Mouse (Mus musculus) CH12.LX (cell line): Measurements from ENCODE around the gene Samd1. TPM values are rescaled to one million over a fixed set of nuclear protein-coding genes. Genes with fewer than 3 reads are reported as not detected.

Experiments
- DNase-seq: peaks from one replicate; pipeline ENCODE4 v3.0.0-alpha.2; 2013; ENCODE audit errors: extremely low read depth
- H3K27ac ChIP-seq: 2 replicates; pipeline ENCODE4 v1.5.1; 2012; ENCODE audit warnings: low read depth, mild to moderate bottlenecking, control low read depth, moderate library complexity; ENCODE audit not compliant: insufficient read depth
- H3K27me3 ChIP-seq: replicated peaks from 2 replicates; pipeline ENCODE3; 2012; ENCODE audit warnings: inconsistent platforms
- H3K36me3 ChIP-seq, 2 experiments: replicated peaks in 1 of 2; 2 replicates each; pipeline versions ENCODE3 to v1.6.1; 2012; ENCODE audit warnings: inconsistent platforms in 1 of 2, low read length in 1 of 2, mild to moderate bottlenecking in 1 of 2, mixed read lengths in 1 of 2, moderate library complexity in 1 of 2; ENCODE audit not compliant: control insufficient read depth in 1 of 2, insufficient read depth in 1 of 2
- H3K4me1 ChIP-seq, 2 experiments: 2 replicates each; pipeline ENCODE4 v1.6.1; 2012; ENCODE audit warnings: inconsistent platforms in 1 of 2, moderate library complexity in 1 of 2; ENCODE audit not compliant: insufficient read depth in 2 of 2, control insufficient read depth in 1 of 2
- H3K4me2 ChIP-seq: 2 replicates; pipeline ENCODE4 v1.6.1; 2012; ENCODE audit warnings: low read depth, mild to moderate bottlenecking, control low read depth; ENCODE audit not compliant: poor library complexity, insufficient read depth, severe bottlenecking
- H3K4me3 ChIP-seq, 3 experiments: fragments of 150-350 bp in 1 of 3; sonication (generic) in 1 of 3; replicated peaks in 1 of 3; 2 replicates each; pipeline versions ENCODE3 to v1.5.1; 2011 to 2012; ENCODE audit warnings: low read depth in 2 of 3, low read length in 2 of 3, mild to moderate bottlenecking in 2 of 3, moderate library complexity in 2 of 3, control low read depth in 1 of 3, improper control_type of control experiment in 1 of 3, inconsistent platforms in 1 of 3, mixed read lengths in 1 of 3; ENCODE audit not compliant: poor library complexity in 1 of 3
- H3K79me2 ChIP-seq: replicated peaks from 2 replicates; pipeline ENCODE4 v1.6.1; 2012; ENCODE audit warnings: mild to moderate bottlenecking, moderate library complexity; ENCODE audit not compliant: control insufficient read depth, poor library complexity, insufficient read depth, severe bottlenecking; ENCODE audit errors: extremely low read depth
- H3K9ac ChIP-seq: 2 replicates; pipeline ENCODE4 v1.6.1; 2012; ENCODE audit warnings: low read depth, mild to moderate bottlenecking, control low read depth, moderate library complexity; ENCODE audit not compliant: insufficient read depth
- H3K9me3 ChIP-seq: replicated peaks from 2 replicates; pipeline ENCODE3; 2012; ENCODE audit warnings: low read length, inconsistent platforms, mixed read lengths
- BHLHE40 ChIP-seq: IDR thresholded peaks from 2 replicates; pipeline ENCODE4 v1.6.1; 2011; ENCODE audit warnings: mild to moderate bottlenecking, low read depth, low read length, improper control_type of control experiment
- CHD2 ChIP-seq: IDR thresholded peaks from 2 replicates; pipeline ENCODE4 v1.6.1; 2011; ENCODE audit warnings: low read length, improper control_type of control experiment
- CTCF ChIP-seq, 2 experiments: IDR thresholded peaks in 1 of 2; conservative IDR thresholded peaks in 1 of 2; 2 replicates each; pipeline ENCODE4 v1.5.1; 2011 to 2012; ENCODE audit warnings: low read depth in 2 of 2, low read length in 2 of 2, improper control_type of control experiment in 1 of 2, inconsistent platforms in 1 of 2, mild to moderate bottlenecking in 1 of 2, moderate library complexity in 1 of 2
- ELF1 ChIP-seq: IDR thresholded peaks from 2 replicates; pipeline ENCODE4 v1.6.1; 2014; ENCODE audit warnings: low read depth, mild to moderate bottlenecking, inconsistent platforms, low read length, improper control_type of control experiment
- GABPA ChIP-seq: IDR thresholded peaks from 2 replicates; pipeline ENCODE4 v1.6.1; 2012; ENCODE audit warnings: low read depth, low read length, improper control_type of control experiment, inconsistent platforms; ENCODE audit not compliant: insufficient replicate concordance
- HCFC1 ChIP-seq: IDR thresholded peaks from 2 replicates; pipeline ENCODE4 v1.6.1; 2012; ENCODE audit warnings: low read depth, mild to moderate bottlenecking, inconsistent platforms, low read length, improper control_type of control experiment
- MAFK ChIP-seq: IDR thresholded peaks from 2 replicates; pipeline ENCODE4 v1.6.1; 2011; ENCODE audit warnings: low read length, improper control_type of control experiment; ENCODE audit not compliant: insufficient replicate concordance
- MAX ChIP-seq: IDR thresholded peaks from 2 replicates; pipeline ENCODE4 v1.6.1; 2011; ENCODE audit warnings: low read length, improper control_type of control experiment
- MAZ ChIP-seq: IDR thresholded peaks from 2 replicates; pipeline ENCODE4 v1.6.1; 2012; ENCODE audit warnings: low read depth, mild to moderate bottlenecking, inconsistent platforms, low read length, improper control_type of control experiment, moderate library complexity
- MXI1 ChIP-seq: IDR thresholded peaks from 2 replicates; pipeline ENCODE4 v1.6.1; 2011; ENCODE audit warnings: mild to moderate bottlenecking, low read depth, low read length, improper control_type of control experiment
- NELFE ChIP-seq: IDR thresholded peaks from 2 replicates; pipeline ENCODE4 v1.6.1; 2011; ENCODE audit warnings: low read depth, low read length, improper control_type of control experiment
- NRF1 ChIP-seq: IDR thresholded peaks from 2 replicates; pipeline ENCODE4 v1.6.1; 2014; ENCODE audit warnings: low read depth, mild to moderate bottlenecking, inconsistent platforms, low read length, improper control_type of control experiment, moderate library complexity
- PAX5 ChIP-seq: IDR thresholded peaks from 2 replicates; pipeline ENCODE4 v1.6.1; 2012; ENCODE audit warnings: low read length, inconsistent platforms, mixed read lengths
- POLR2A ChIP-seq: IDR thresholded peaks from 2 replicates; pipeline ENCODE4 v1.6.1; 2011; ENCODE audit warnings: low read depth, mild to moderate bottlenecking, improper control_type of control experiment, low read length
- SIN3A ChIP-seq: IDR thresholded peaks from 2 replicates; pipeline ENCODE4 v1.6.1; 2012; ENCODE audit warnings: low read length, improper control_type of control experiment, inconsistent platforms
- TCF12 ChIP-seq: IDR thresholded peaks from 2 replicates; pipeline ENCODE4 v1.6.1; 2014; ENCODE audit warnings: low read depth, mild to moderate bottlenecking, inconsistent platforms, low read length, improper control_type of control experiment
- USF1 ChIP-seq: IDR thresholded peaks from 2 replicates; pipeline ENCODE4 v1.6.1; 2014; ENCODE audit warnings: low read depth, mild to moderate bottlenecking, inconsistent platforms, low read length, improper control_type of control experiment
- ZNF384 ChIP-seq: IDR thresholded peaks from 2 replicates; pipeline ENCODE4 v1.6.1; 2012; ENCODE audit warnings: low read depth, low read length, improper control_type of control experiment, inconsistent platforms
- dilution Hi-C: fragments of 300-500 bp; cut with MboI; formaldehyde crosslinking; loops from 2 replicates; pipeline ENCODE4 v1.14.3; 2020; ENCODE audit warnings: low sequenced_read_pairs; ENCODE audit not compliant: extremely low pct_unique_long_range_greater_than_20kb, extremely low pct_ligation_motif_present
- in situ Hi-C: fragments of 300-500 bp; cut with MboI; formaldehyde crosslinking; loops from 3 replicates; pipeline ENCODE4 v1.14.3; 2019; ENCODE audit warnings: low sequenced_read_pairs, low pct_ligation_motif_present, low pct_unique_long_range_greater_than_20kb, mixed read lengths
- polyA plus RNA-seq: library from polyadenylated mRNA; unstranded; fragments of >175 nt; gene quantifications from 2 replicates; pipeline ENCODE4 v1.2.1, GENCODE M21; 2012; ENCODE audit warnings: low read depth; ENCODE audit not compliant: insufficient read length
- total RNA-seq, 2 experiments: library from RNA; depleted of rRNA; stranded (reverse); fragments of 300-350 nt in 1 of 2; fragments of >200 nt in 1 of 2; gene quantifications; 2 replicates each; pipeline ENCODE4 v1.2.3; 2012 to 2014

Gene Samd1
- total and polyA plus RNA-seq, 3 experiments: 42.1 to 54.5 (median 42.3) TPM

GRCm38 (mm10) chr8:83972150-83973120, 25.0 kb upstream of the Samd1 start, which contains the start of gene Prkaca:
Gene Prkaca (plus strand): TSS chr8:83972993.
- TF ChIP-seq ZNF384 (no peak), BHLHE40 (peak; percentile 64), PAX5 (no peak), USF1 (peak; percentile 54), ELF1 (peak; percentile 29; the same call in 1 of the 2 replicates), NRF1 (0 out of 2 replicates have a peak, but pooled peaks have one; percentile 51), GABPA (no peak), TCF12 (0 out of 2 replicates have a peak, but pooled peaks have one; percentile 12), CTCF (conservative IDR thresholded peaks at IDR 0.05 in 1 of 2, IDR thresholded peaks at IDR 0.05 in 1 of 2; ENCODE audit: low read depth in 2 of 2, low read length in 2 of 2) (no peak), SIN3A (0 out of 2 replicates have a peak, but pooled peaks have one; percentile 18), NELFE (0 out of 2 replicates have a peak, but pooled peaks have one; percentile 10), MAFK (no peak), HCFC1 (peak; percentile 50; the same call in 1 of the 2 replicates), MXI1 (peak; percentile 56; the same call in 1 of the 2 replicates), CHD2 (peak; percentile 96), MAX (peak; percentile 89), POLR2A (peak; percentile 48; the same call in 1 of the 2 replicates), MAZ (peak; percentile 51; the same call in 1 of the 2 replicates)
- DNase-seq: peak; percentile 96
- Histone ChIP-seq H3K9ac (peak within 1 kb of the TSS; percentile 72), H3K4me2 (peak within 1 kb of the TSS; percentile 93), H3K9me3 (no peaks in the 10 kb centered on the region), H3K36me3 (peaks cover 20 to 40% of the 10 kb centered on the region in 2 experiments), H3K4me1 (peaks cover 12 to 38% of the 10 kb centered on the region in 2 experiments), H3K4me3 (peak within 1 kb of the TSS; percentile 66 to 99 (median 82)), H3K27me3 (no peaks in the 10 kb centered on the region), H3K79me2 (peaks cover 4% of the 10 kb centered on the region; the same call in 1 of the 2 replicates), H3K27ac (peak within 1 kb of the TSS; percentile 7; the same call in 1 of the 2 replicates)
- in situ Hi-C loops: no loop called here
- dilution Hi-C loops: no loop called here
